Mouse (Mus musculus) spleen, adult 18-20 months (tissue): Measurements from ENCODE around the gene Spag6.

Source experiments
- DNase-seq, 2 experiments: peaks; one replicate each; pipeline ENCODE4 v3.0.0; 2022; ENCODE audit warnings: mixed read lengths in 2 of 2

Spag6 gene

GRCm38 (mm10) chr2:18734394-18735127 lies 40.7 kb downstream of the Spag6 start:
- DNase-seq = no peak

- DNase-seq = no peak
These were observed 43.2 kb downstream of the Spag6 start for GRCm38 (mm10) chr2:18737040-18737439.

DNA sequence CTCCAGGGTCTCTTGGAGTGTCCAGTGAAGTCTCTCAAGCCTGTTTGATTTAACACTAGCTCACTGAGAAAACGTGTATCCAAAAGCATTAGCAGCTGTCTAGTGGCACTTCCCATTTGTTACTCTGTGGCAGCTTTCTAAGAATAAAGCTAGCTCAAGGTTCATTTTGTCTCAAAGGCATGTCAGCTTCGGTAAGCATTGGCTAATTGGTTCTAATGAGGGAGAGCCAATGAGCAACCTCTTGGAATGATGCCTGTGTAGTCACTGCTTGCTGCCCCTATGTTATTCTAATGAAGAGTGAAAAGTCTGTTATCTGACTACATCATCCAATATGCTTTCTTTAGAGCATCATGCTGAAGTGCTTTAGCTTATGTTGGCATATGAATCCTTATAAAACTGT lies 45.4 kb downstream of the Spag6 start:
- DNase-seq = no peak

DNA sequence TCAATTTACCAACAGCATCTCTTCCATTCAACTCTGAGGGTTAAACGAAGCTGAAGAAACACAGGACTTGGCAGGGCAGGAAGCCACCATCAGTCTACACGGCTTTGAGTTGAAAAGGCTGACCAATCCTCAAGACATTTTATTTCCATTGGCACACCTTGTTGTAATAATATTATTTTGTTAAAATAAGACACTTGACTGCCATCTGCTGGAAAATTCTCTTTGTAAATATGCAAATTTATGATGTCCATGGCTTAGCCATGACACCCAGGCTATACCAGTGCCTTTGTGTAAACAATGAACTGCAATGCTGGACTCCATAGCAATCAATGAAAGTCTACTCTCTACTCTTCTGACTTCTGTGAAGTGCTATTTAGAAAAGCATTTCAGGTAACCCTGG lies 62.3 kb downstream of the Spag6 start:
- no peak for DNase-seq

DNA sequence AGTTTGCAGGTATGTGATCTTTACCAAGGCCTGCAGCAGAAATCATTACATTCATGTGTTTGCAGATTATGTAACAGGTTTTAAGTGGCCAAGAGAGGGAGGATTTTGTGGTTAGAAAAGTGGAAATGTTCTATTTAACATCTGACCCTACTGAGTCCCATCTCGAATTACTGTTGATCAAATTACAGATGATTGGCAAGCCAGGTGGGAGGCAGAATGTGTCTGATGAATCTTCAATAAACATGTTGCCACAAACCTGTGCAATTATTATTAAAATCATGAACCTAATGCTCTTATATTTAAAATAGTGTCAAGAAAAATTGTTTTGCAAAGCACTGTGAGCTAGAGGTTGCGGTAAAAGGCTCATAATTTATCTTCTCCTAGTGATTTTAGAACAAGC lies 71.0 kb downstream of the Spag6 start:
- no peak for DNase-seq

GRCm38 (mm10) chr2:18765481-18766249 lies 71.8 kb downstream of the Spag6 start:
- no peak for DNase-seq

- no peak for DNase-seq
These were observed 72.6 kb downstream of the Spag6 start for GRCm38 (mm10) chr2:18766441-18766820.

GRCm38 (mm10) chr2:18766821-18767541 lies 73.1 kb downstream of the Spag6 start:
- peak; percentile 42 to 62 for DNase-seq

DNA sequence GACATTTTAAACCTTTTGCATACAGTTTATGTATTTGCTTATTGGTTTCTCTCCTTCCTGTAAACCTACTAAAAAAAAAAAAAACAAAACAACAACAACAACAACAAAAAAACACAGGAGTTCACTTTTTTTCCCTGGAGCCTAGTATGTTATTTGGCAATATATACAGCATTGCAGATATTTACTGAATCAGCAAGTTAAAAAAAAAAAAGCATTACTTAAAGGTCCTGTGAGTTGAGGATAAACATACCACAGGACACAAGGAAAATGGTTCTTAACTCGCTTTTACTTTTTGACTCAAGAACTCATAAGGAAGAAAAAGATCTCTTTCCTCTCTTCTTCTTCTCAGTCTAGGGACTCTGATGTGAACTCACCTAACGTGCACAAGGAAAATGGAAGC lies 74.6 kb downstream of the Spag6 start:
- no peak for DNase-seq

DNA sequence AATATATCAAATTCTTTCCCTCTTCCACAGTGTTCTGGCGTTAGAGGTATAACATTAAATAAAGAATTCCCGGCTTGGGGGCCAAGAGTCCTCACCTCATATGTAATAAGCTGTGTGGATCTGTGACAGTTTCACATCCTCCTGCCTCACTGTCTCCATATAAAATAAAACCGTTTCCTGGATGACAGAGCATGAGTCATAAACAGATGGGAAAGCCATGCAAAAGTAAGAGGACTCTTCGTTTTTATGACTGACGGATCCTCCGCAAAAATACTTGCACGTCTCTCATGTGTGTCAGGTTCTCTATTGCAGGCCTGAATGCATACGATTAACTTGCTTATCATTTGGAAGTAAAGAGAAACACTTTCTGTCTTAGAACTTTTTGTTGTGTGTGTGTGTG lies 78.6 kb downstream of the Spag6 start:
- no peak for DNase-seq

GRCm38 (mm10) chr2:18774326-18774725 lies 80.5 kb downstream of the Spag6 start:
- DNase-seq = no peak

GRCm38 (mm10) chr2:18778220-18778619 lies 84.4 kb downstream of the Spag6 start:
- no peak for DNase-seq

DNA sequence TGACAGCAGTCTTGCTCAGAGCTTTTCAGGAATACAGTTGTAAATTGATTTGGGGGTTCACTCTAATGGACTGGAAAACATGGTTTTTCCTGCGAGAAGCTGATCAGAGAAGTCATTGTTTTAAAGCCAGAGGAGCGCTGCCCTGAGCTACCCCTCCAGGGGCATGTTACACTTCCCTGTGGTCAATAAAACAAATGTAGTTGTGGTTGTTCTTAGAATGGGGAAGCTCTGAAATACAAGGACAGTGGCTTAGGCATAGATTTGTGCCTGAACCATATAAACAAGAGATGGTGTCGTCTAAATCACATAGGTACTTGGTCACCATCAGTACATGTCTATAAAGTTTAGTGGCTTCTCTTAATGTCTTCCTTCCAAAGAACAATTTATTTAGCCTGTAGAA lies 86.0 kb downstream of the Spag6 start:
- DNase-seq = no peak

DNA sequence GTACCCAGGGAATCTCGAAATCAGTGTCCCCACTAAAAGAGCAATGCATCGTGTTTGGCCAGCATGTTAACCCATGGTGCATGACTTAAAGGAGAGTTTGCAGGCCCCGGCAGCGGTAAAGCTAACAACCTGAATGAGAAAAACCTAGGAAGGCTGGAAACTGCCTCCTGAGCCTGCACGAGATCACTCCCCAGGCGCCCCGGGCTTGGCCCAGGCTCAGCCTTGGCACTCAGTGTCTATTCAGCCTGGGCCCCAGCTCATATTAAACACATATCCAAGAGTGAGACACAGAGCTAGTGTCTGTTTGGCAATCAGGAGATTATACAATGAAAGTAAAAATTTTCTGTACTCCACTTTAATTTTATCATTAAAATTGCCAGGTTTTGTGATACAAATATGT lies 87.5 kb downstream of the Spag6 start:
- DNase-seq = no peak

DNA sequence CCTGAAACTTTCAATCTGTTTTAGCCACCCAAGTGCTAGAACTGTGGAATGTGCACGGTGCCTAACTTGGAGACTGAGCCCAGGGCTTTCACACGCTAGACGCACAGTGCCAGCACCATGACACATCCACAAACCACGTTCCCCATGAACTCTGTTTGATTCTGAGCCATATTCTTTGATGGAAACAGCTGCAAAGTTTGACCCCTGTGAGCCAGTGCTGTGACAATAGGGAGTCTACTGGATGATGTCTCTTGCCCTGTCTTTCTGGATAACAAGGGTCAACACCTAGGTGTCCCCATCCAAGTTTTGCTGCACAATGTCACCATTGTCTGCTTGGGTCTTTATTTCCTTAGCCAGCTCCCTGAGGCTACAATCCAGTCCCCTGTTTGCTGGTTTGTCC lies 100.4 kb downstream of the Spag6 start:
- DNase-seq = no peak

- DNase-seq = no peak
These were observed 103.9 kb downstream of the Spag6 start for GRCm38 (mm10) chr2:18797776-18798175.

GRCm38 (mm10) chr2:18799265-18799965 lies 105.6 kb downstream of the Spag6 start:
- no peak for DNase-seq
